Mouse (Mus musculus) G1E (cell line): ENCODE results near the gene Cd160. TPM values are rescaled to one million over a fixed set of nuclear protein-coding genes. Genes with fewer than 3 reads are reported as not detected.

Source experiments
- ATAC-seq: 2 replicates; pipeline ENCODE4 v1.8.0; 2016; ENCODE audit warnings: mild to moderate bottlenecking; ENCODE audit not compliant: insufficient number of reproducible peaks, poor library complexity, low FRiP score, severe bottlenecking; ENCODE audit errors: extremely low read depth
- DNase-seq: peaks from one replicate; pipeline ENCODE4 v3.0.0; 2012; ENCODE audit warnings: low spot score
- H3K27me3 ChIP-seq: 2 replicates; pipeline ENCODE4 v1.6.1; 2012; ENCODE audit warnings: mild to moderate bottlenecking, low read length, inconsistent platforms; ENCODE audit not compliant: insufficient read depth
- H3K36me3 ChIP-seq: replicated peaks from 2 replicates; pipeline ENCODE3; 2012; ENCODE audit warnings: mild to moderate bottlenecking, inconsistent platforms
- H3K4me1 ChIP-seq: 2 replicates; pipeline ENCODE4 v1.6.1; 2012; ENCODE audit warnings: low read depth, low read length, inconsistent platforms, mixed read lengths; ENCODE audit not compliant: insufficient read depth
- H3K4me3 ChIP-seq: 2 replicates; pipeline ENCODE4 v1.5.1; 2012; ENCODE audit warnings: low read depth, mild to moderate bottlenecking, inconsistent platforms, low read length, moderate library complexity, mixed read lengths
- H3K9me3 ChIP-seq: replicated peaks from 2 replicates; pipeline ENCODE4 v1.6.1; 2012; ENCODE audit warnings: inconsistent platforms
- CTCF ChIP-seq: IDR thresholded peaks from 2 replicates; pipeline ENCODE4 v1.5.1; 2012; ENCODE audit warnings: low read depth, low read length, inconsistent platforms, mixed read lengths
- GATA1 ChIP-seq: IDR thresholded peaks from 2 replicates; pipeline ENCODE4 v1.6.1; 2012; ENCODE audit warnings: borderline replicate concordance, low read length, inconsistent platforms, mixed read lengths
- GATA2 ChIP-seq: IDR thresholded peaks from 2 replicates; pipeline ENCODE4 v1.6.1; 2012; ENCODE audit warnings: low read depth, low read length, inconsistent platforms, borderline replicate concordance
- POLR2AphosphoS5 ChIP-seq: IDR thresholded peaks from 2 replicates; pipeline ENCODE4 v1.6.1; 2012; ENCODE audit warnings: low read depth, low read length, inconsistent platforms; ENCODE audit not compliant: insufficient replicate concordance
- TAL1 ChIP-seq: conservative IDR thresholded peaks from 2 replicates; pipeline ENCODE4 v1.6.1; 2012; ENCODE audit warnings: low read depth, low read length, inconsistent platforms, mixed read lengths
- polyA plus RNA-seq: library from polyadenylated mRNA; stranded (reverse); fragments of >175 nt; gene quantifications from 2 replicates; pipeline ENCODE4 v1.2.3, GENCODE M21; 2012
- total RNA-seq, 2 experiments: library from RNA; stranded (forward) in 1 of 2; stranded (reverse) in 1 of 2; fragments of 200-1000 nt in 1 of 2; fragments of >200 nt in 1 of 2; fragmentation: Nextera tagmentation in 1 of 2; gene quantifications; 2 replicates each; pipeline ENCODE4 v1.2.3; 2014 to 2017

Gene Cd160
- total and polyA plus RNA-seq, 3 experiments, result 0.27 to 1.4 (median 0.53) TPM

DNA sequence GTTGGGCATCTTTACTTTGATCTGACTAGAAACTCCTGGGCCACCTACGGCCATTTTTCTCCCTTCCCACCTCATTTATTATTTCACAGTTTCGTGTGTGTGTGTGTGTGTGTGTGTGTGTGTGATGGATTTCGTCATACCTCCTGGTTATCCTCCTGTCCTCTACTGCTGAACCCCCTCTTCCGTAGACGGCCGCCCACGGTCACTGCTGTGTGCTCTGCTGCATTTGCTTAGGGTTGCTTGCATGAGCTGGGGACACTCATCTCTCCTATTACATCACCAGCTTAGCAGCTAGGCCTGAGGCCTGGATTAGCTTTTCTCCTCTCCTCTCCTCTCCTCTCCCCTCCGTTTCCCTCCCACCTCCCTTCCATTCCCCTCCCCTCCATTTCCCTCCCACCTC lies 19.3 kb upstream of the Cd160 start:
- no peak for DNase-seq
- peaks cover 3% of the 10 kb centered on the region; the same call in 1 of the 2 replicates for H3K4me1 ChIP-seq
- H3K4me3 ChIP-seq, result no peak overlapping the region
- ATAC-seq, result no peak
- peaks cover 25% of the 10 kb centered on the region for H3K27me3 ChIP-seq
- no peaks in the 10 kb centered on the region for H3K36me3 ChIP-seq
- no peaks in the 10 kb centered on the region for H3K9me3 ChIP-seq
- TF ChIP-seq CTCF (no peak), TAL1 (no peak), GATA2 (no peak), POLR2AphosphoS5 (no peak), GATA1 (no peak)

GRCm38 (mm10) chr3:96847661-96848060 lies 18.5 kb upstream of the Cd160 start:
- no peak for ATAC-seq
- Histone ChIP-seq H3K4me1 (peaks cover 3% of the 10 kb centered on the region; the same call in 1 of the 2 replicates), H3K4me3 (no peak overlapping the region), H3K36me3 (no peaks in the 10 kb centered on the region), H3K9me3 (no peaks in the 10 kb centered on the region), H3K27me3 (peaks cover 25% of the 10 kb centered on the region)
- TF ChIP-seq GATA1, result no peak
- no peak for TF ChIP-seq POLR2AphosphoS5
- TF ChIP-seq GATA2, result no peak
- no peak for TF ChIP-seq CTCF
- no peak for TF ChIP-seq TAL1
- DNase-seq, result no peak

GRCm38 (mm10) chr3:96846985-96847384 lies 17.8 kb upstream of the Cd160 start:
- no peak for TF ChIP-seq POLR2AphosphoS5
- no peak for TF ChIP-seq GATA2
- no peak for TF ChIP-seq TAL1
- no peak for TF ChIP-seq GATA1
- TF ChIP-seq CTCF, result no peak
- DNase-seq (no peak), ATAC-seq (no peak)
- H3K36me3 ChIP-seq, result no peaks in the 10 kb centered on the region
- peaks cover 3% of the 10 kb centered on the region; the same call in 1 of the 2 replicates for H3K4me1 ChIP-seq
- no peak overlapping the region for H3K4me3 ChIP-seq
- peaks cover 25% of the 10 kb centered on the region for H3K27me3 ChIP-seq
- H3K9me3 ChIP-seq, result no peaks in the 10 kb centered on the region

- Histone ChIP-seq H3K9me3 (no peaks in the 10 kb centered on the region; the same call in 1 of the 2 replicates), H3K4me3 (no peak overlapping the region), H3K27me3 (peaks cover 21% of the 10 kb centered on the region), H3K4me1 (peaks cover 3% of the 10 kb centered on the region; the same call in 1 of the 2 replicates), H3K36me3 (no peaks in the 10 kb centered on the region)
- TF ChIP-seq TAL1, result no peak
- no peak for TF ChIP-seq GATA2
- TF ChIP-seq GATA1, result no peak
- TF ChIP-seq POLR2AphosphoS5, result no peak
- DNase-seq (no peak), ATAC-seq (no peak)
Observed at GRCm38 (mm10) chr3:96845806-96846205, 16.7 kb upstream of the Cd160 start.

- peaks cover 3% of the 10 kb centered on the region; the same call in 1 of the 2 replicates for H3K4me1 ChIP-seq
- no peaks in the 10 kb centered on the region; the same call in 1 of the 2 replicates for H3K9me3 ChIP-seq
- ATAC-seq (no peak), DNase-seq (no peak)
- H3K4me3 ChIP-seq, result no peak overlapping the region
- H3K27me3 ChIP-seq, result peaks cover 21% of the 10 kb centered on the region
- no peaks in the 10 kb centered on the region for H3K36me3 ChIP-seq
- TF ChIP-seq TAL1 (no peak), GATA2 (no peak), CTCF (no peak), POLR2AphosphoS5 (no peak), GATA1 (no peak)
Observed at GRCm38 (mm10) chr3:96845191-96845590, 16.0 kb upstream of the Cd160 start.

DNA sequence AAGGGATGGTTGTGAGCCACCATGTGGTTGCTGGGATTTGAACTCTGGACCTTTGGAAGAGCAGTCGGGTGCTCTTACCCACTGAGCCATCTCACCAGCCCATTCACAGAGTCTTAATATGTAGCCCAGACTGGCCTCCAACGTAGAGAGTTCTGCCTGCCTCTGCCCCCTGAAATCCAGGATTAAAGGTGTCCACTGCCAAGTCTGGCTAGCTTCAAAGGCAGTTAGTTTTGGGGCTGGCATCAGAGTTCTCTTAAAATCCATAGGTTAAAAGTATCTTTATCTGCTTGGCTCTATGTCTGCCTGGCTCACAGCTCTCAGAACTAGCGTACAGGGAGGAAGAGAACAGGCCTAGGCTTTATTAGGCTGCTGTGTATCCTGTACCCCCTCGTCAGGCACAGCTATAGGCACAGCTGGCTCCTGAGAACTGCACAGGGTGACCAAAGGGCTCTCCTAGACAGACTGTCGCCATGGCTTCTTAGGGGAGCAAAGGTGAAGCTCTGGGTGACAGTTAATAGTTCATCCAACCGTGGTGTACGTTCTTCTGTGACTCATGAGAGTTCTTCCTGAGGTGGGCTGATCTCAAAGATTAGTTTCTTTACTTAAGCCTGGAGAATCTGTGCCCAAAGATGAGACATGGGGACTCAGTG lies 10.0 kb upstream of the Cd160 start:
- Histone ChIP-seq H3K4me3 (no peak overlapping the region), H3K9me3 (no peaks in the 10 kb centered on the region; the same call in 1 of the 2 replicates), H3K36me3 (no peaks in the 10 kb centered on the region), H3K4me1 (0 out of 2 replicates have a peak, but pooled peaks cover 2% of the 10 kb centered on the region), H3K27me3 (peaks cover 19% of the 10 kb centered on the region)
- DNase-seq (no peak), ATAC-seq (no peak)
- TF ChIP-seq GATA1 (no peak), CTCF (no peak)
